Mouse (Mus musculus) lung, postnatal 36 days (tissue): ENCODE results near the gene Klhdc4.

ENCODE experiments used
- DNase-seq: peaks from one replicate; pipeline ENCODE4 v3.0.0; 2022; ENCODE audit warnings: mixed read lengths

Gene Klhdc4

GRCm38 (mm10) chr8:121798401-121798800, 31.0 kb downstream of the Klhdc4 start:
- no peak for DNase-seq

GRCm38 (mm10) chr8:121796406-121796805, 33.0 kb downstream of the Klhdc4 start:
- DNase-seq, result peak; percentile 51

GRCm38 (mm10) chr8:121795461-121795860, 33.9 kb downstream of the Klhdc4 start:
- DNase-seq, result no peak

- DNase-seq, result no peak
Observed at GRCm38 (mm10) chr8:121794151-121794550, 35.2 kb downstream of the Klhdc4 start.

GRCm38 (mm10) chr8:121792627-121793026, 36.7 kb downstream of the Klhdc4 start:
- DNase-seq, result peak; percentile 78

- DNase-seq, result peak; percentile 65
Observed at GRCm38 (mm10) chr8:121792159-121792558, 37.2 kb downstream of the Klhdc4 start.

GRCm38 (mm10) chr8:121788786-121789185, 40.6 kb downstream of the Klhdc4 start:
- no peak for DNase-seq

GRCm38 (mm10) chr8:121786542-121786941, 42.8 kb downstream of the Klhdc4 start:
- DNase-seq, result no peak

GRCm38 (mm10) chr8:121782493-121782892, 46.9 kb downstream of the Klhdc4 start:
- DNase-seq, result no peak

GRCm38 (mm10) chr8:121773876-121774275, 55.5 kb downstream of the Klhdc4 start:
- no peak for DNase-seq

- no peak for DNase-seq
Observed at GRCm38 (mm10) chr8:121770845-121771752, 58.3 kb downstream of the Klhdc4 start.

- no peak for DNase-seq
Observed at GRCm38 (mm10) chr8:121769621-121770020, 59.7 kb downstream of the Klhdc4 start.

- no peak for DNase-seq
Observed at GRCm38 (mm10) chr8:121769095-121769494, 60.3 kb downstream of the Klhdc4 start.

- no peak for DNase-seq
Observed at GRCm38 (mm10) chr8:121765594-121766138, 63.7 kb downstream of the Klhdc4 start.

GRCm38 (mm10) chr8:121763700-121764013, 65.7 kb downstream of the Klhdc4 start:
- no peak for DNase-seq

GRCm38 (mm10) chr8:121762999-121763699, 66.2 kb downstream of the Klhdc4 start:
- DNase-seq, result no peak

- DNase-seq, result peak; percentile 11
Observed at GRCm38 (mm10) chr8:121761480-121761879, 67.9 kb downstream of the Klhdc4 start.

- no peak for DNase-seq
Observed at GRCm38 (mm10) chr8:121760484-121760883, 68.9 kb downstream of the Klhdc4 start.

- no peak for DNase-seq
Observed at GRCm38 (mm10) chr8:121758470-121758869, 70.9 kb downstream of the Klhdc4 start.

GRCm38 (mm10) chr8:121751407-121751806, 78.0 kb downstream of the Klhdc4 start:
- DNase-seq, result peak; percentile 71

GRCm38 (mm10) chr8:121750512-121750911, 78.9 kb downstream of the Klhdc4 start:
- DNase-seq, result peak; percentile 8

- no peak for DNase-seq
Observed at GRCm38 (mm10) chr8:121749501-121749900, 79.9 kb downstream of the Klhdc4 start.
